Mouse (Mus musculus): Measurements from ENCODE around the gene Prkra. TPM values are rescaled to one million over a fixed set of nuclear protein-coding genes. Genes with fewer than 3 reads are reported as not detected.

The Prkra gene
- polyA plus RNA-seq, 1 experiment from 2014 or later: 128 TPM

DNA sequence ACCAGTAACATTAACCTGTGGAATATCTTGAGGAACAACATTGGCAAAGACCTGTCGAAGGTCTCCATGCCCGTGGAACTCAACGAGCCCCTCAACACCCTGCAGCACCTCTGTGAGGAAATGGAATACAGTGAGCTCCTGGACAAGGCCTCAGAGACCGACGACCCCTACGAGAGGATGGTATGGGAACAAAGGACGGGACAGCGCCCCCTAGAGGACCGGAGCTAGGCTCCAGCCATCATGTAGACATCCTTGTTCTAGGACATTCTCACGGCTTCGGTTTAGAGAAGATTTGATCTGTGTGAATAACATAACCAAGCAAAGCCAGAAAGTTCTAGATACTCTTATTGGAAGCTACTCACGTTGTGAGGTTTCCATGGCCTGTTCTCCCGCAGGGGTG, 62.7 kb downstream of the Prkra start:
- Histone ChIP-seq H3K27ac (ENCODE audit: low read depth, low read length) (no peak overlapping the region), H3K4me3 (ENCODE audit: low read depth, low read length) (no peak overlapping the region), H3K36me3 (ENCODE audit: control insufficient read depth, insufficient read depth, low read length) (no peaks in the 10 kb centered on the region), H3K4me1 (replicated peaks; ENCODE audit: control insufficient read depth, insufficient read depth, low read length) (no peaks in the 10 kb centered on the region), H3K27me3 (ENCODE audit: control insufficient read depth, insufficient read depth, low read length) (no peaks in the 10 kb centered on the region), H3K9ac (ENCODE audit: low read depth, low read length) (no peak overlapping the region), H3K4me2 (replicated peaks; ENCODE audit: low read depth, low read length) (no peak overlapping the region), H3K9me3 (ENCODE audit: control insufficient read depth, low read length) (no peaks in the 10 kb centered on the region)
- 93% methylated on average over 13 of the region's 13 CpGs for WGBS
- ATAC-seq (ENCODE audit: low FRiP score) (no peak), DNase-seq (ENCODE audit: low spot score) (no peak)

Other genes with a start within 250 kb of the Prkra start
- gene Osbpl6, start 241.5 kb downstream of the Prkra start, polyA plus RNA-seq (2014; fragmentation: Nextera tagmentation; extraction: Ambion mirVana): 15.1 and 16.9 TPM in 2 replicates
- gene Pjvk, start 461 bp upstream of the Prkra start, polyA plus RNA-seq (2014; fragmentation: Nextera tagmentation; extraction: Ambion mirVana): 0.53 and 0.88 TPM in 2 replicates
- 25.7 and 30.4 TPM in 2 replicates for gene Fkbp7, start 25.1 kb upstream of the Prkra start, polyA plus RNA-seq (2014; fragmentation: Nextera tagmentation; extraction: Ambion mirVana)
- gene Plekha3, start 27.3 kb upstream of the Prkra start, polyA plus RNA-seq (2014; fragmentation: Nextera tagmentation; extraction: Ambion mirVana): 12.2 and 14.3 TPM in 2 replicates

Measured in hindbrain, embryonic 11.5 days (tissue).